Mouse (Mus musculus): ENCODE measurements around the gene Clcn5.

DNA sequence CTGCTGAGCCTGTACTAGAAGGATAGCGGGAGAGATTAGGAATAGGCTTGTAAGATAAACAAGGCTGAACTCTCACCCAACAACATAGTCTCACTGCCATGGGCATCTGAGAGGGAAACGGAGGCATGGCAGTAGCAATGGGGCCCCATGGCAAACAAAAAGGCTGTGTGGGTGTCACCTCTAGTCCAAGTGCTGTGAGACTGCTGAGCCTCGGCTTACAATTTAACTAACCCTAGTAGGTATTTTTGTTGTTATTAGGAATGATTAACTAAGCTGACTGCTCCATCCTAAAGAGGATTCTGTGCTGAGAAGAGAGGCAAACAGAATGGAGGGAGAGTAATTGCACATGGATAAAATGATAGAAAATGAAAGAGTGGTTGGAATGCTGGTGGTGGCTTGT, 161.2 kb downstream of the Clcn5 start:
- TF ChIP-seq CTCF (IDR thresholded peaks at IDR 0.05; ENCODE audit: low read depth) (no peak), EP300 (IDR thresholded peaks at IDR 0.05; ENCODE audit: low read depth) (no peak)
